Mouse (Mus musculus) ZHBTc4 (cell line): ENCODE measurements around the gene Qk.
A peak's percentile ranks its signal among the peaks of the same experiment; 100 is the strongest.

Source experiments
- DNase-seq: peaks from one replicate; pipeline ENCODE4 v3.0.0-alpha.2; 2011; ENCODE audit warnings: low read depth, low spot score

Qk gene

DNA sequence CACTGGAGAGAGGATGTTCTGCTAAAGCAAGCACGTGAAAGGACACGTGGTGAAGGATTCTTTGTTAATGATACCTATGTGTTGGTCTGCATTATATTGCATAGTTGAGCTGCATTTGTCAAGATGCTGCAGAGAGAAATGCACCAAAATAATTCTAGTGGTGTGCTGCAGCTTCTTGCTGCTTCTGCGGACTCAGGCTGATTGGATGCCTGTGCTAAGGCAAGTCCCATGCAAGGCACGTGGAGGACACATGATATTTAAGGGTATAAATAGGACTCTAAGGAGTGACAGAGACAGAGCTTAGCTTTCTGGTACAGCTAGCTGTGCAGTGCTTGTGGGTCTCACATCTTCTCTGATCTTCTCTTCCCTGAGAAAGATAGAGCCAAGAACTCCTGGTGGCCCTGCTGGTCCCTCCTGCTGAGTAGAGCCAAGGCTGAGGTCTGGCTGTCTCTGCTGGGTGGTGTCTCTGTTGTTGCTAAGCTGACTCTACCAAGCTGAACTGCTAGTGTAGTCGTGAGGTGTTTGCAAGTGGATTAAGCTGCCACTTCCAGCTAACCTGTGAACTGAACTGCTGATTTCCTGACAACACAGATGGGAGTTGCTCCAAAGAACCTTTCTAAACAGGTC lies 8.0 kb upstream of the Qk start:
- DNase-seq = no peak

DNA sequence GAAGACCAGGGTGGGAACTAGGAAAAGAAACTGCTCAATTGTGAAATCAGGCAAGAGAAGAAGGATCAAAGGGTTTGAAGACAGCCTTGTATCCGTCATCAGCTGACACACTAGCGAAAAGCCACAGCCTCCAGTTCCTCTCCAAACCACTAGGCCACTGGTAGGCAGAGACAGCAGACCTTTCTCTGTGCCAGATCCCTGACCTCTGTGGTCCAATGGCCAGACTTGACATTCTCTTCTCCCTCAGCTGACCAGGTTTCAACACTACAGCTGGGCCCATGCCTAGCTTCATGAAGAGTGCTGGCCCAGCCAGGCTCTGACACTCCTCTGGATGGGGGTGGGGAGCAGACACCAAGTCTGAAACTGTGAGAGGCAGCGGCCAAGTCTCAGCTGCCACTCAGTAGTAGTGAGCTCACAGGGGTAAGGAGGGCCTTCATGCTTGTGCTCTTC lies 7.0 kb upstream of the Qk start:
- peak; percentile 46 for DNase-seq

DNA sequence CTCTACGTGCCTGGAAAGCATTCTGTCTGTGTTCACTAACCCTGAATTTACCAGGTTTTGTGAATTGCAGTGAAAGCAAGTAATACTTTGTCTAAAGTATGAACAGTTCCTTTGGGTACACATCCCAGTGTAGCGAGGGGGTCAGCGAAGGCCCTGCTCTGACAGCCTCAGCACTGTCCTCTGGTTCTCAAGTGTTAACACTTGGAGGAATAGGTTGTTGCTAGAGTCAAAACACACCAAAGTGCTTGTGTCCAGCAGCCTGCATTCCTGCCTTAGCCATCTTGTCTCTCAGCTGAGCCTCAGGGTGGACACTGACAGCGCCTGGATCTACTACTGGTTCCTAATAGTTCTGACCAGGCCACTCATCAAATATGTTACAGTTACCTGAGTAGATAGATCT lies 6.3 kb upstream of the Qk start:
- DNase-seq = no peak

DNA sequence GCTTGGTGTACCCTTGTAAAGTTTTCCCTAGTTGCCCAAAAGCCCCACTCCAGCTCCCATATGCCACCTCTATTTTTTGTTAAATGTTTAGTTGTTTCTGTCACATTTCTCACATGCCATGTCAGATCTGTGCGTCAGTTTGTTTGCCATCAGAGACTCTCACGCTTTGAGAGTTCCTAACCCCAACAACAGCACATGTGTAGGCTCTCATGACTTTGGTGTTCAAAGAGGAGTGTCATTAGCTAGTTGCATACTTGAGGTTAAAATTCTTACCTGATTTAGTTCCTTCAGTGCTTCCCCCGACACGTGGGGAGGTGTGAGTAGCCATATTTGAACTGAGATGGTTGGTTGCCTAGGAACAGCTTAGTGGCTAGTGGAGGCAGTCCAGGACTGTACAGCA lies 2.1 kb upstream of the Qk start:
- DNase-seq = no peak

DNA sequence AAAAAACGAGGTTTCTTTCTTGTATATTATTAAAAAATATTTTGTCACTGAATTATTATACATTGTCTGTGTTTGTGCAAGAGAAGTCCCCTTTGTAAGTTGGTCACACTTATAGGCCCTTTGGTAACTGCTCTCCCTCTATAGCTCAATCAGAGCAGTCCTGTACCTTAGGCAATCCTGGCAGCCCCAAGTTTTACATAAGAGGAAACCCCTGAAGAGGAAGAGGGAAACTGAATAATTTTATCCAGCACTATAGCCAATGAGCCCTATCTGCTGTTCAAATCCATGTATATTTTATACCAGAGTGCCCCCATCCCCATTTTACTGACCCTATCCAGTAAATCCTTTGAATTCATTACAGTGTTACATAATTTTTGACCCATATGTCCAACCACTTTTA lies 1.4 kb upstream of the Qk start:
- no peak for DNase-seq

DNA sequence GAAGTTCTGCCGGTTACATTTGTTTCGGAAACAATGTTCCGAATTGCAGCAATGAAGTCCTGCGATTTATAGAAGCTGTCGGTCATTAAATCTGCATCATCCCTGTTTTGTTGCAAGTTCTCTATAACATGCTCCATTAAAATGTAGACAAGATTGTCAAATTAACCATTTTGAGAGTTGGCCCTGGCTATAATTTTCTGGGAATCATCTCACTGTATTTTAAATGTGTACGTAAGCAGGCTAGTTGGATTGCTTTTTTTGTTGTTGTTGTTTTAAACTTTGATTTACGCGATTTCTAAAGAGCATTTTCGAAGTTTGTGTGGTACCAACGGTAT lies 769 bp upstream of the Qk start:
- DNase-seq = no peak

DNA sequence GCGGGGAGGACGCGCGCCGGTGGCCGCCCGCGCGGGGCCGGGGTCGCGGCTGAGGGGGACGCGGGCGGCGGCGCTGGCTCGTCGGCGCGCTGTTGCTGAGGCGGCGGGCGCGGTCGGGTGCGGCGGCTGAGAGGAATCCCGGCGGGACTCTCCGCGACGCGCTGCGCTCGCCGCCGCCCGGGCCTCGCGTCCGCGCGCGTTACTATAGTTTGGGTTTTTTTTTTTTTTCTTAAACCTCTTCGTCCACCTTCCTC lies 296 bp downstream of the Qk start:
- no peak for DNase-seq

DNA sequence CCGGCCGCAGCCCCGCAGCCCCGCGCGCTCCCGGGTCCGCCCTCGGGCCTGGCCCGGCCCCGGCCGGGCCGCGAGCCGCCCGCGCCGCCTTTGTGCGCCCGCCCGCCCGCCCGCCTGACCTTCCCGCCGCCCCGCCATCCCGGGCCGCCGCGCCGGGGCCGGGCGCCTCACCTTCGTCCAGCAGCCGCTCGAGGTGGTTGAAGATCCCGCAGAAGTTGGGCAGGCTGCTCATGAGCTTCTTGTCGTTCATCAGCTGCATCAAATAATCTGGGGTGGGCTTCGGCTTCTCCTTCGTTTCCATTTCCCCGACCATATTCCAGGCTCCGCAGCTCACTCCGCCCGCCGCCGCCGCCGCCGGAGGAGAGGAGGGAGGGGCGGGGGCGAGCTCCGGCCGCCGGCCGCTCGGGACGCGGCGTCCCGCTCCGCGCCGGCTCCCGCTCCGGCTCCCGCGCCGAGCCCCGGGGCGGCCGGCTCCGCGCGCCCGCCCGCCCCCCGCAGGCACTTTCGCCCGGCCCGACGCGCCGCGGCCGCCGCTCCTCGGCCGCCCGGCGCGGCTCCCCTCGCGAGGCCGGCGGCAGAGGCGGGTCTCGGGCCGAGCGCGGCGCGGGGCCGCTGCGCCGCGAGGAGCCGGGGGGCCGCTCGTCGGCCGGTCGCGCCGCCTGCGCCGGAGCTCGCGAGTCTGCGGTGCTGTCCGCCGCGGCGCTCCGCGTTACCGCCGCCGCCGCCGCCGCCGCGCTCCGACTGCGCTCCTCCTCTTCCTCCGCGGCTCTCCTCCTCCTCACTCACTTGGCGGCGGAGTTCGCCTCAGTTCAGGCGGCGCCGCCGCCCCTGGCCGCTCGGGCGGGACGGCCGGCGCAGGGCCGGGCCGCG lies 858 bp downstream of the Qk start:
- DNase-seq = peak; percentile 76

DNA sequence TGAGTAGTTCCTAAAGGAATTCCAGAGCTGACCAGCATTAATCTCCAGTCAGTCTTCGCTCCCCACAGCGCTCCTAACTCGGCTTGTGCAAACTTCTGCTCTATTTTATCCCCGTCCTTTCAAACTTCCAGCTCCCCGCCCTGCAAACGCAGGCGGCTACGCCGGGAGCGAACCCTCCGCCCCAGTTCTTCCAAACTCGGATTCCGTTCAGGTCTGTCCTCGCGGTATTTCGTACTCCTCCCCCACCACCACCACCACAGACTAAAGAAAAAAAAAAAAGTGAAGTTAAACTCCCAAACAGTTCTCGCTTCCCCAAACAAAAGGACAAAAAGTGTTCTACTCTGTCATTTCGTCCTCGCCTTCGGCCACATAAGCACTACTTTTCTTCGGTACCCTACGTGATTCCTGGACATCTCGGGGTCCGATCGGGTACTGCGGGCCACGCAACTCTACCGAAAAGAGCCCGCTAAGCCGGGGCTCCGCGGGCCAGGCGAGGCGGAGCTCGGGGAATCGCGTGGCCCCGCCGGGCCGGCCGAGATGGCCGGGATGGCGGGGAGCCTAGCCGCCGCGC lies 1.6 kb downstream of the Qk start:
- DNase-seq = peak; percentile 87

DNA sequence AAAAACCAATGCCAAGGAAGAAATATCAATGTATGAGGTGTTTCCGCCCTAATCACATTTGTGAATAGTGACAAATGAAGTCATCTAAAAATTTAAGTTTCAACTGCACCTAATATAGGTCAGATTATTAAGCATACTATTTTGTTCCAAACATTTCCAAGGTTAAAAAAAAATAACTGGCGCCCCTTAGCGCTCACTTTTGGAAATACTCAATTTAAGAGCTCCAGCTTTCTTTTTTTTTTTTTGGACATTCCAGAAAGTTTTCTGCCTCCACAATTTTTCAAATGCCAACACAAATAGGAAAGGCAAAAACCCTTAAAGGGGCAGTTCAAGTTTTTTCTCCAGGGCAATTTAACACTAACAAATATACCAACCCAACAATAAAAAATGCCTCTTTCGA lies 2.5 kb downstream of the Qk start:
- peak; percentile 60 for DNase-seq

DNA sequence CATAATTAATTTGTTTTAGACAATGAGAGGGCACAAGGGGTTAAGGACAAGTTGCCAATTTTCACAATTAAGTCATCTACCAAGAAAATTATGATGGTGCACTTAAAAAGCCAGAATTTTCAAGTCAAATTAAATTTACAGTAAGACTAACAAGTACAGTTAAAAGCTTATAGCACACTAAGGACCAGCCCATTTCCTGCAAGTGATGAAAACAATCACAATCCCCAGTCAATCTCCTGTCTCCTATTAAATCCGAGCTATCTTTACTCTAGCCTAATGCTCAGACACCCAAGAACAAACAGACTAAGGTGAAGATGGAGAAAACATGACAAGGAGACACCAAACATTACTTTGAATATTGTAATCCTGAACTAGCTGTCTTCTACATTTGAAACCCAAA lies 3.2 kb downstream of the Qk start:
- DNase-seq = no peak

DNA sequence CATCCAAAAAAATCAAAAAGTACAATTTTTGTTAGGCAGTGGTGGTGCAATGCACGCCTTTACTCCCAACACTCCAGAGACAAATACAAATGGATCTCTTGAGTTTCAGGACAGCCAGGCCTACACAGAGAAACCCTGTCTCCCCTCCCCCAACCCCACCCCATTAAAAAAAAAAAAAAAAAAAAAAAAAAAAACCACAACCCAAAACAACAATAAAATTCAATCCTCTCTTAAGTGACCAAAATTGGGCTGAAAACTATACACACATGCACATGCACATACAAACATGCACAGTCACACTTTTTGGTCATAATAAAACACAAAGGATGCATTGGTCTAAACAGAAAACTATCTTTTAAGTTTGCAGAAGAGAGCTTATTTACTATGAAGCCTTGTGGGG lies 9.6 kb downstream of the Qk start:
- no peak for DNase-seq

DNA sequence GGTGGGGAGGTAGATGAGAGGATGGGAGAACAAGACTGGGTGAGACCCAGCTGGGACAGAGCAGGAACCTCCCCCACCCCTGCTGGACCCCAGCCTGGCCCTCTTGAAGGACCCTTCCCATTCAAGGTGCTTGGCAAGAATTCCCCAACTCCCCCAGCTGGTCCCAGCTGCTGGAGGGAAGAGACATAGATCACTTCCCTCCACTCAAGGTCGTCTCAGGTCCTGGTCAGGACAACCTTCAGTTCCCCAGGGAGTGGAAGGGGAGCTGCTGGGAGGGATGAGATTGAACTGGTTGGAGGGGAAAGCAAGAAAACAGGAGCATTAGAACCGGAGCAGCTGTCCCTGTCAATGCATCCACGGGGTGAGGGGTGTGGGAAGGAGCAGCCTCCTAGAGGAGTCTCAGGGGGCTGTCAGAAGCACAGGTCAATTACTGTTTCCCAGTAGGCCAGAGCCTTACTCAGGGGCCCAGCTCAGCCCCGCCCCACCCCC lies 10.5 kb downstream of the Qk start:
- peak; percentile 61 for DNase-seq

DNA sequence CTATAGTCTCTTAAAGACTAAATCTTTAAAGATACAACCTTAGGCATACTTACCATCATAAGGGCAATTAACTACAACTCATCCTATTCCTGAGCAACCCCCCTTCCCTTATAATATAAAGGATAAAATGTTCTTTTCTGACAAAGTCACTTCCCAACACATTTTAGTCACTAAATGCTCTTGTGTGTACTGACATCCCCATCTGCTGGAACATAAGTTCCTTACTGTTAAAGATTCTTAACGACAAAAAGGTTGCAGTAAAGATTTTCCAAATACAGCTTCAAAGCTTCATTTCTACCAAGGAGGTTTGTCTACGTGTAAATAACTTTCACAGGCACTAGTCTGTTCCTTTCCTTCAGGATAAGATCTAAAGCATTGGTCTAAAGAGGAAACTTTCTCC lies 13.2 kb downstream of the Qk start:
- DNase-seq = no peak

DNA sequence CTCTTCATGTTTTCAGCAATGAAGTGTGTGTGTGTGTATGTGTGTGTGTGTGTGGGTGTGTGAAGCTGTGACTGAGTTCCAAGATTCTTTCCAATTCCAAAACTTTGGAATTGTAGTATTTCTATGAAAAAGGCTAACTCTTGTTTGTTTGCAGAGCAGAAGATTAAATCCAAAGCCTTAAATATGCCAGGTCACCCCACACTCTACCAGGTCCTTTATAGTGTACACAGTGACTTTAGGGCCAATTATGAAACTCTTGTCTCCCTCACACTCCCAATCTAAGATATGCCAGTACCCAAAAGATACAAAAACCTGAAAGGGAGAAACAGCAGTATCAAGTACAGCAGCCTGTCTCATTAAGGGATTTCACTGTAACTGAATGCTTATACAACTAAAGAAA lies 15.7 kb downstream of the Qk start:
- DNase-seq = no peak

DNA sequence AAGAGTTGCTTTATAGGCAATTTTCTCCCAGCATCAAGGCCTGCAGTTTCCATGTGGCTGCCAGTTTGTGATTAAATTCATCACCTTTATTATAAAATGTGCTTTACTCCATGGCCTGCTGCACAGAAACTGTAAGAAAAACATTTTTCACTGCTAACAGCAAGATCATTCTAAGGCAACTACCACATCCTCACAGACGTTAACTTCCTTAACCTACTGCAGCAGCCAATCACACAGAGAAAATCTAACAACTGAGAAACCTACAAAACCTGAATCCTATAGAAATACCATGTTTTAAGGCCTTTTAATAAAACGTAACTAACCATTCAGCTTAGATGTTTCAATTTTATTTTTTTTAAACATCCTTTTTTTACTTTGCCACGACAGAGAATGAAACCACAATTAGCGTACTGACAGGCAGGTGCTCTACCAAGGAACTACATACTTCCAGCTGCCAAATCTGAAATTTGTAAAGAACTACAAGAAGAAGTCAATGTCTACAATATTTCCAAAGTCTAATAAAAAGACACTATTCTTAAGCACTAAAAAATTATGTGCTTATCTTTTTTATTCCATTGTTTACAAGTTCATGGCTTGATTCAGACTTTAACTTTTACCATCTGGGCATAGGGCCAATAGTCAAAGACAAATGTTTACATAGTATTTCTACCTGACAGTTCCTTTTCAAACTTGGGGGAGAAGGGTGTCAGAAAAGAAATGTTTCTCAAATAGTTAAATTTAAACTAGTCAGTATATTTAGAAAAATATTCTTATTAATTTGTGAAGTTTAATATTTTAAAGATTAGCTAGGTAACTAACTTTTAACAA lies 18.5 kb downstream of the Qk start:
- no peak for DNase-seq

DNA sequence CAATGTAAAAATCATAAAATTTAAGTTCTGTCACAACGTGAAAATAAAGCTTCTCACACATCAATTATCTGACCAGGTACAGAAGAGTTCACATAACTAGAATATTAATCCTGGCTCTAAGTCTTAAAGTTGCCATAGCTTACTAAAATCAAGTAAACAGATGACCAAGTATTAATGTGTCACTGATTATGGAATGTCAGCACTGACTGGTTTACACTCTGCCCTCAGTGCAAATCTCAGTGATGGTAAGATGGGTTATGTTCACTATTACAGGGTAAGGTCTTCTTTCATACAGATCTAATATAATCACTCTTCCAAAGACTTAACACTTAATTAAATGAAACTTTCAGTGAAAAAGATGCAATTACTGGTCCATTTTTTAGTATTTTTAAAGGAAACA lies 20.3 kb downstream of the Qk start:
- no peak for DNase-seq

DNA sequence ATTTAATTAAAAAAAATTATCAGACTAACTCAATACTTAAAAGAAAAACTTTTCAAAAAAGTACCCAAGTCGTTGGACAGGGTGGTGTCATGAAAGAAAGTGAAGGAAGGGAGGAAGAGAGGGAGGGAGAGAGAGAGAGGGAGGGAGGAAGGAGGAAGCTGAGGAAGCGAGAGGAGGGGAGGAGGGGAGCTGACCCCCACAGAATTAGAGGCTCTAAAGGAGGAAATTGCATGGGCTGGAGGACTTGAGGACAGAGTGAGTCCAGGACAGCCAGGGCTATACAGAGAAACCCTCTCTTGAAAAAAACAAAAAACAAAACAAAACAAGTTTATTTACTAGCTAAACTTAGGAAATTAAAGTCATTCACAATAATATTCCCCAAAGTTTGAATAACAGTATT lies 27.1 kb downstream of the Qk start:
- no peak for DNase-seq

DNA sequence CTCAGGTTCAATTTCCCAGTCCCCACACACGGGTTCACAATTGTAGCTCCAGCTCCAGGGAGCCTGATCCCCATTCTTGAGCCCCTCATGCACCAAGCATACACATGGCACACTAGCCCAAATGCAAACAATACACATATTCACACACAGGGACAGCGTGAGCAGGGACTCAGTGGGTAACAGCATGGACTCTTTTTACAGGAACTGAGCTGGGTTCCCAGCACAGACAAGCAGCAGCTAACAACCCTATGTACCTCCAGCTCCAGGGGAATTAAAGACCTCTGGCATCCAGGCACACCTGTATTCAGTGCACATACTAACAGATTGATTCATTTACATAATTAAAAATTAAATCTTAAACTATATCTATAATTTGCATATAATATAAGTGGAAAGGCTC lies 34.9 kb downstream of the Qk start:
- peak; percentile 12 for DNase-seq

DNA sequence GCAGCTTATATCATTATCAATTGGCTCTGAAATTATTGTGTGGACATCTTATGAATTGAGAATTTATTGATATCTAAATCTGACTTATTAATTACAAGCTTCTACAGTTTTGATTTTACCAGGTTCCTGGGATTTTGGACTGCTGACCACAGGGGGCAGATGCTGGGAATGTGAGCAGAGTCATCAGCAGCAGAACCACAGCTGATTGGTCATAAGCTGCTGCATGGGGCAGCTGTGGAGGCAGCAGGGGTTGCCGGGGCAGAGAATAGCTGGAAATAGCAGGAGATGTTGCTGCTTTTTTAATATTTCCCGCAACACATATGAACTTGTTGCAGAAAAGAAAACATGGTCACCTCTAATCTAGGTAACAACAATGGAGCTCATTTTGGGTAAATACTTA lies 40.1 kb downstream of the Qk start:
- DNase-seq = peak; percentile 29

DNA sequence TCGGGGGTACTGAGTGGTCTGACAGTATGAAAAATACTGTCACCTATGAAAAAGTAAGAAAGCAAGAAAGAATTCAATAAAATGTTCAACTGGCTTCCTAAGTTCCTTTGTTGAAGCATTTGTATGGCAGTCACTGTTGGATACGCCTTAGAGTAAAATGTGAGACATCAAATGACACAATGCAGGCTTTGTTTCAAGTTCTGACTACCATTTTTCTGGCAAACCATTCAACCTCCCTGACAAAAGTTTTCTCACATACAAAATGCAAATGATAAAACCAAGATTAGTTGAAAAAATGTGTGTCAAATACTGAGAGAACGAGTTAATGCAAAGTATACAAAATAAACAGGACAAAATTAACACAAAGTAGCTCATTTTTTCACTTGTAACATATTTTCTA lies 50.1 kb downstream of the Qk start:
- peak; percentile 28 for DNase-seq

DNA sequence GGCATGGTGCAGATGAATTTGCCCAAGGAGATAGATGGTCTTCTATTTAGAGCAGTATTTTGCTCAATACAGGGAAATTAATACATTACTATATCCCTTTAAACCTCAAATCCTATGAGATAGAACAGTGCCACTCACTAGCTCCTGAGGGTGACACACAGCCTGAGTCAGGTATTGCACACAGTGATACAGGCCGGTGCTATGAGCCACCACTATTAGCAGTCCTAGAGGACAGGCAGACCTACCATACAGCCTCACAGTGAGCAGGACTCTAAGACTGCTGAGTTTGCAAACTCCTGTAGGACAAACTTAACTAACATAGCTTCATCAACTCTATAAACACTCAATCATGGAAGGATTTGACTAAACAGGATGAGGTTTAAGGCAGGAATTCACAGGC lies 51.2 kb downstream of the Qk start:
- DNase-seq = no peak
